Mouse (Mus musculus) megakaryocyte, embryonic 14.5 days (primary cell): ENCODE results near the gene Slc27a5. TPM values are rescaled to one million over a fixed set of nuclear protein-coding genes. Genes with fewer than 3 reads are reported as not detected.

Experiments
- H3K27me3 ChIP-seq: replicated peaks from 2 replicates; pipeline ENCODE3; 2012; ENCODE audit warnings: inconsistent platforms
- H3K36me3 ChIP-seq: replicated peaks from 2 replicates; pipeline ENCODE3; 2012; ENCODE audit warnings: low read length, inconsistent platforms, mixed read lengths
- H3K4me1 ChIP-seq: 2 replicates; pipeline ENCODE4 v1.6.1; 2012; ENCODE audit warnings: inconsistent platforms
- H3K4me3 ChIP-seq: replicated peaks from 2 replicates; pipeline ENCODE3; 2012; ENCODE audit warnings: moderate library complexity, mild to moderate bottlenecking, inconsistent platforms
- H3K9me3 ChIP-seq: 2 replicates; pipeline ENCODE4 v1.6.1; 2012; ENCODE audit warnings: inconsistent platforms
- FLI1 ChIP-seq: IDR thresholded peaks from 2 replicates; pipeline ENCODE4 v1.6.1; 2012; ENCODE audit warnings: low read length, inconsistent platforms, mixed read lengths
- GATA1 ChIP-seq: IDR thresholded peaks from 3 replicates; pipeline ENCODE4 v1.6.1; 2012; ENCODE audit warnings: mixed read lengths, low read length, inconsistent platforms, borderline replicate concordance
- polyA plus RNA-seq: library from polyadenylated mRNA; stranded (reverse); fragments of >175 nt; gene quantifications from 2 replicates; pipeline ENCODE4 v1.2.3, GENCODE M21; 2012; ENCODE audit warnings: low replicate concordance; ENCODE audit not compliant: insufficient read depth

Slc27a5 gene
- polyA plus RNA-seq, 1 experiment, result not detected

DNA sequence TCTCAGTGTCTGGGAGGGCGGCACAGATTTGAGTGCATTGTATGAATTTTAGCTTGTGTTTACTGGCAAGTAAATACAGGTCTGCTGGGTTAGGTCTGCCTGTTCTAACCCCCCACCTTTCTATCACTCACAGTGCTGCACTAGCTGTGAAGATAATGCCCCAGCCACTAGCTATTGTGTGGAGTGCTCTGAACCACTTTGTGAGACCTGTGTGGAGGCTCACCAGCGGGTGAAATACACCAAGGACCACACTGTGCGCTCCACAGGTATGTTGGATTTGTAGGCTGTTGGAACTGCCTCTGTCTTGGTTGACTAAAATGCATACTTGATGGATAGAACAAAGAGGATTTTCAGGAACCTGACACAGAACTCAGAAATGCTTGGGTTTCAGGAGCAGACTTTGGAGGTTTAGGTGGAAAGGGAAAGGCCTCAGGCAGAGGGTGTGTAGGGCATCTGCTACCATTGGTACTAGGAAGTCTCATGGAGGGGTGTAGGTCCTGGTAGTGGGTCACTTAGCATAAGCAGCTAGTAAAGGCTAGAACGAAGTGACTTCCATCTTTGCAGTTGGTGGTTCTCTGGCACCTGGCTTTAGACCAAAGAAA is 27.6 kb upstream of the Slc27a5 start:
- TF ChIP-seq GATA1, result no peak
- TF ChIP-seq FLI1, result no peak
- no peaks in the 10 kb centered on the region for H3K9me3 ChIP-seq
- peak overlapping the region; percentile 99 for H3K4me3 ChIP-seq
- H3K36me3 ChIP-seq, result peaks cover 52% of the 10 kb centered on the region
- H3K27me3 ChIP-seq, result no peaks in the 10 kb centered on the region
- H3K4me1 ChIP-seq, result peaks cover 61% of the 10 kb centered on the region

- peaks cover 44% of the 10 kb centered on the region for H3K36me3 ChIP-seq
- TF ChIP-seq GATA1 (no peak), FLI1 (no peak)
- H3K4me1 ChIP-seq, result peaks cover 54% of the 10 kb centered on the region
- no peaks in the 10 kb centered on the region for H3K27me3 ChIP-seq
- peak overlapping the region; percentile 99 for H3K4me3 ChIP-seq
- H3K9me3 ChIP-seq, result no peaks in the 10 kb centered on the region
These were observed 26.8 kb upstream of the Slc27a5 start for GRCm38 (mm10) chr7:13024805-13025204.

GRCm38 (mm10) chr7:13023928-13024731 is 26.1 kb upstream of the Slc27a5 start:
- Histone ChIP-seq H3K4me1 (peaks cover 48% of the 10 kb centered on the region), H3K36me3 (peaks cover 38% of the 10 kb centered on the region), H3K4me3 (peak overlapping the region; percentile 99), H3K9me3 (no peaks in the 10 kb centered on the region), H3K27me3 (no peaks in the 10 kb centered on the region)
- TF ChIP-seq FLI1 (no peak), GATA1 (no peak)

DNA sequence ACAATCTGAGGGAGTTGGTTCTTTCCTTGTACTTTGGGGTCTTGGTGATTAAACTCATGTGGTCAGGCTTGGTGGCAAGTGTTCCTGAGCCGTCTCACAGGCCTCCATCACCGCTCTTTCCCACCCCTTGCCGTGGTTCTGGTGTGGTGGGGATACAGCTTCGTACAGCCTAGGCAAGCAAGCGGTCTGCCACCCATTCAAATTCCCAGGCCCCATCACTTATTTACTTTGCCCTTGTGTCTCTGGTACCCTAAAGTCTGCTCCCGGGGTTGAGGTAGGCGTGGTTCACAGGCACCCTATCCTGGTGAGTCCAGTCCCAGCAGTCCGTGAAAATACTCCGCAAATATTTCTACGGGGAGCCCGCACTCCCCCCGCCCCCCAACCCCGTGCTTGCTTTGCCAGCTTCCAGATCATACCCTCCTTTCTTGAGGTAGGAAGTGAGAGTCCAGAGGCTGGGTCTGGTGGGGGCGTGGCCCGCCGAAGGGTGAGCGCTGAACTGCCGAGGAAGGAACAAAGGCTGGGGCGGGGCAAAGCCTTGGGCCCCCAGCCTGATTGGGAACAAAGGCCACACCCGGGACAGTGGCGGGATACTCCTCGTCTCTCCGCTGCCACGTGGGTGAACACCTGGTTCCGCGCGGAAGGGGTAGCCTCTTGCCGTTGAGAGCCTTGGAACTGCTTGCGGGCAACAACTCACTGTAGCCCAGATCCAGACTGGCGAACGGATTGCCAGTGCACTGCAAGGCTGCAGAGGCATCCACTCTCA is 25.0 kb upstream of the Slc27a5 start:
- no peaks in the 10 kb centered on the region for H3K27me3 ChIP-seq
- H3K4me1 ChIP-seq, result peaks cover 40% of the 10 kb centered on the region
- peaks cover 26% of the 10 kb centered on the region for H3K36me3 ChIP-seq
- peak overlapping the region; percentile 99 for H3K4me3 ChIP-seq
- TF ChIP-seq GATA1, result no peak
- no peak for TF ChIP-seq FLI1
- H3K9me3 ChIP-seq, result no peaks in the 10 kb centered on the region

DNA sequence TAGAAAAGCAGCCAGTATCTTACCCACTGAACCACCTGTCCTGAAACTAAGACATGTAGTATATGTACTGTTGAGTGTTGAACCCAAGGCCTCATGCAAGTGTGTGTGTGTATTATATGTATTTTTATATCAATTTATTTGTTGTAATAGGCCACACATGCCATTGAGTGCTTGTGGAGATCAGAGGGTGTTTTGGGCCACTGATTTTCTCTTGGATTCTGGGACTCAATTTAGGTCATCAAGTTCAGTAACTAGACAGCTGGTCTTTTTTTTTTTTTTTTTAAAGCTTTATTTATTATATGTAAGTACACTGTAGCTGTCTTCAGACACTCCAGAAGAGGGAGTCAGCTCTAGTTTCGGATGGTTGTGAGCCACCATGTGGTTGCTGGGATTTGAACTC is 17.2 kb upstream of the Slc27a5 start:
- H3K4me1 ChIP-seq, result peaks cover 24% of the 10 kb centered on the region
- TF ChIP-seq GATA1, result no peak
- no peak for TF ChIP-seq FLI1
- no peak overlapping the region for H3K4me3 ChIP-seq
- H3K36me3 ChIP-seq, result no peaks in the 10 kb centered on the region
- H3K9me3 ChIP-seq, result no peaks in the 10 kb centered on the region
- no peaks in the 10 kb centered on the region for H3K27me3 ChIP-seq

DNA sequence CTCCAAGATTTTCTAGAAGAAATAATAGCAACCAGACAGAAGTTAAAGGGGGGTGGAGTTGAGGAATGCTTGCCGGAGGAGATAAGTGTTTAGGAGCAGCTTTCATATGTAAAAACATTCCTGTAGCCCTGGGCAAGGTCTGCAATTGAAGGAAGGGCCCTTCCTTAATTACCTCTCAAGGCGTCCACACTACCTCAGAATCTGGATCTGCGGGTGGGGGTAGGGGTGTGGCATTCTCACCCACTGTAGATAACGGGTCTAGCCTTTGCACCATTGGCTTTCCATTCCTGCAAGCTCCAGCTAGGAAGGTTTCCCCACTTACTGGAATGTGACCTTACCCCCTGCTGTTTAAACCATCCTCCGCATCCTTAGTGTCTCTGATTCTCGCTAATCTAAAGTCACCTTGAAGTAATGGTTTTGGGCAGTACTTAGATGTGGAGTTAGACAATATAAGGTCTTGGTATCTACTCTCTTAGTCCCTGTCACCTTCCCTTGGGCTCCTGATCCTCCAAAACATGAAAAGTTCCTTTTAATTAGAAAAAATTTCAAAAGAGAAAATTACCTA is 16.4 kb upstream of the Slc27a5 start:
- Histone ChIP-seq H3K4me3 (no peak overlapping the region), H3K9me3 (no peaks in the 10 kb centered on the region), H3K4me1 (peaks cover 28% of the 10 kb centered on the region), H3K27me3 (no peaks in the 10 kb centered on the region), H3K36me3 (no peaks in the 10 kb centered on the region)
- TF ChIP-seq FLI1 (no peak), GATA1 (no peak)

DNA sequence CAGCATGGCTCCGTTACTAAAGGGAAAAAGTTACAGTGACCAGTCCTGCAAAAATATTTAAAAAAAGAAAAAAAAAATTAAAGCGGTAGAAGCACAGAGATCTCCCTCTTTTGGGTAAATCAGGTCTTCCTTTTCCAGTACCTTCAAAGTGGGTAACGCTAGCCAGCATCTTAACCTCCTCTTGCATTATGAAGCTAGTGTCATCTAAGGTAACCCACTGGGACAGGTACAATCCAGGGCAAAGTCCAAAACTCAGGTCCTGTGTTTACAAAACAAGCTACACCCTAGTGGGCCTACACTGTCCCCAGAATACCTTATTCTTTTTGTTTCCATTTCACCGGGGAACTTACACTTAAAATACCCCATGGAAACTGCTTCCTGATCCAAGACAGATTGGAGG is 15.7 kb upstream of the Slc27a5 start:
- no peak overlapping the region for H3K4me3 ChIP-seq
- TF ChIP-seq FLI1 (no peak), GATA1 (no peak)
- no peaks in the 10 kb centered on the region for H3K27me3 ChIP-seq
- no peaks in the 10 kb centered on the region for H3K9me3 ChIP-seq
- H3K36me3 ChIP-seq, result no peaks in the 10 kb centered on the region
- peaks cover 35% of the 10 kb centered on the region for H3K4me1 ChIP-seq

- Histone ChIP-seq H3K4me3 (peak within 1 kb of the TSS; percentile 91), H3K9me3 (no peaks in the 10 kb centered on the region), H3K36me3 (peaks cover 31% of the 10 kb centered on the region), H3K27me3 (no peaks in the 10 kb centered on the region), H3K4me1 (peaks cover 51% of the 10 kb centered on the region)
- no peak for TF ChIP-seq GATA1
- TF ChIP-seq FLI1, result no peak
These were observed 12.3 kb upstream of the Slc27a5 start, which contains the start of gene Zbtb45 for GRCm38 (mm10) chr7:13010005-13010908. TSS of gene Zbtb45 (minus strand) at chr7:13010034.

GRCm38 (mm10) chr7:13009143-13010004 is 11.4 kb upstream of the Slc27a5 start:
- peaks cover 50% of the 10 kb centered on the region for H3K4me1 ChIP-seq
- H3K27me3 ChIP-seq, result no peaks in the 10 kb centered on the region

More at GRCm38 (mm10) chr7:13009143-13010004, 11.4 kb upstream of the Slc27a5 start:
- Histone ChIP-seq H3K4me3 (peak overlapping the region; percentile 91), H3K9me3 (no peaks in the 10 kb centered on the region), H3K36me3 (peaks cover 38% of the 10 kb centered on the region)
- TF ChIP-seq FLI1 (peak; percentile 97; the same call in 1 of the 2 replicates), GATA1 (no peak)
